Mouse (Mus musculus) liver, postnatal 0 days (tissue): ENCODE measurements around the gene Pdzd2. TPM values are rescaled to one million over a fixed set of nuclear protein-coding genes. Genes with fewer than 3 reads are reported as not detected.
A peak's percentile ranks its signal among the peaks of the same experiment; 100 is the strongest.

ENCODE experiments used
- ATAC-seq: fragments of 200-750 bp; cut with Nextera tagmentation; 2 replicates; pipeline ENCODE4 v1.8.0; 2017; ENCODE audit warnings: mild to moderate bottlenecking, moderate library complexity
- DNase-seq: peaks from one replicate; pipeline ENCODE4 v3.0.0-alpha.2; 2016
- H3K27ac ChIP-seq: fragments of 300-500 bp; sonication (generic); 2 replicates; pipeline ENCODE4 v1.5.1; 2014; ENCODE audit warnings: antibody characterized with exemption, moderate library complexity, mild to moderate bottlenecking, low read depth
- H3K27me3 ChIP-seq: fragments of 300-500 bp; sonication (generic); 2 replicates; pipeline ENCODE4 v1.6.1; 2014; ENCODE audit warnings: low read length, control low read depth, mixed read lengths; ENCODE audit not compliant: insufficient read depth
- H3K36me3 ChIP-seq: fragments of 300-500 bp; sonication (generic); replicated peaks from 2 replicates; pipeline ENCODE4 v1.6.1; 2014; ENCODE audit warnings: mild to moderate bottlenecking, control low read depth, low read length, moderate library complexity, mixed read lengths; ENCODE audit not compliant: insufficient read depth
- H3K4me1 ChIP-seq: fragments of 300-500 bp; sonication (generic); 2 replicates; pipeline ENCODE4 v1.6.1; 2014; ENCODE audit warnings: antibody characterized with exemption, mild to moderate bottlenecking, control low read depth; ENCODE audit not compliant: insufficient read depth
- H3K4me2 ChIP-seq: fragments of 300-500 bp; sonication (generic); 2 replicates; pipeline ENCODE4 v1.6.1; 2014; ENCODE audit warnings: low read depth, mild to moderate bottlenecking, low read length, moderate library complexity, mixed read lengths
- H3K4me3 ChIP-seq: fragments of 300-500 bp; sonication (generic); 2 replicates; pipeline ENCODE4 v1.5.1; 2014; ENCODE audit warnings: low read depth, low read length
- H3K9ac ChIP-seq: fragments of 300-500 bp; sonication (generic); replicated peaks from 2 replicates; pipeline ENCODE4 v1.6.1; 2014; ENCODE audit warnings: mild to moderate bottlenecking, moderate library complexity
- H3K9me3 ChIP-seq: fragments of 300-500 bp; sonication (generic); 2 replicates; pipeline ENCODE4 v1.6.1; 2016; ENCODE audit warnings: mild to moderate bottlenecking, control low read depth, low read length, mixed read lengths
- CTCF ChIP-seq: sonication (generic); IDR thresholded peaks from 2 replicates; pipeline ENCODE4 v1.5.1; 2016; ENCODE audit warnings: antibody characterized with exemption, low read depth
- EP300 ChIP-seq: IDR thresholded peaks from 2 replicates; pipeline ENCODE4 v1.6.1; 2016; ENCODE audit warnings: antibody characterized with exemption, low read depth, mild to moderate bottlenecking
- WGBS: fragments of 180-500 bp; shearing (Covaris S2); extraction: QIAGEN DNeasy Blood & Tissue Kit; methylation state at CpG from one replicate; pipeline ENCODE4 v1.1.7; 2014; ENCODE audit not compliant: insufficient replicate concordance; 5-methylcytosine and 5-hydroxymethylcytosine counted together
- polyA plus RNA-seq: library from polyadenylated mRNA; unstranded; fragments of >200 nt; fragmentation: Nextera tagmentation; extraction: Ambion mirVana; gene quantifications from 2 replicates; pipeline ENCODE4 v1.2.1, GENCODE M21; 2015

The Pdzd2 gene
- polyA plus RNA-seq, 1 experiment from 2014 or later: 1.3 TPM

DNA sequence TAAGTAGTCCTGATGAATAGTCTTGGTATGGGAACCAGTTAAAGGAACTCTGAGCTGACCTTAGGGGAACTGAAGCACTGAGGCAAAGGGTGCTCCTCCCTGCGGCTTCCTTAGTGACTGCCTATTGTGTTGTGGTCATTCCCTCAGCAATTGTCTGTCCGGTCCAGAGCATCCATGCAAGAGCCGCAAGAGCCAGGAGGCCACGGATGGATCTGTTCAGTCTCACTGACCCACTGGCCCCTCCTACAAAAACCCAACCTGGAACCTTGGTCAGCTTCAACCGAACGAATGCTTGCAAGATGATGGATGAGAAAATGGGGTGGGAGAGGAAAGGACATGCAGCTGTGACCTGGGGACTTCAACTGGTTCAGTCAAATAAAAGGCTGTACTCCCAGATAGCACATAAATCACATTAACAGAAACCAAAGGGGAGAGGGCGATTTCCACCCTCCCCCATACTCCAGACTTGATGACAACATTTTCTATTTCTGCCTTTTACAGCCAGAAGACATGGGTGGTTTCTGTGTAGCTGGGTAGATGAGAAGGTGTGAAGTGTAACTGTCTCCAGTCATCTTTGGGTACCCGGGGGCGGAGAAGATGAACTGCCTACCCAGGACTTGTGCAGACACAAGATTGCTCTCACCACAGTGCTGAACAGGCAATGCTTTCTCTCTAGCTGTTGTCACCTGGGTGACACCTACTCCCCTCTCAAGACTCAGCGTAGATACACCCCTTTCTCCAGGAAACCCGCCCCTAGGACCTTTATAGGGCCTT lies 181.9 kb downstream of the Pdzd2 start:
- H3K27ac ChIP-seq: no peak overlapping the region
- no peak overlapping the region for H3K9ac ChIP-seq
- H3K4me3 ChIP-seq: no peak overlapping the region
- H3K27me3 ChIP-seq: no peaks in the 10 kb centered on the region
- DNase-seq (no peak), ATAC-seq (no peak)
- no peaks in the 10 kb centered on the region for H3K36me3 ChIP-seq
- no peak overlapping the region for H3K4me2 ChIP-seq
- TF ChIP-seq EP300: no peak
- no peak for TF ChIP-seq CTCF
- no peaks in the 10 kb centered on the region for H3K4me1 ChIP-seq
- no peaks in the 10 kb centered on the region for H3K9me3 ChIP-seq
- 82% methylated on average over 11 of the region's 11 CpGs for WGBS

DNA sequence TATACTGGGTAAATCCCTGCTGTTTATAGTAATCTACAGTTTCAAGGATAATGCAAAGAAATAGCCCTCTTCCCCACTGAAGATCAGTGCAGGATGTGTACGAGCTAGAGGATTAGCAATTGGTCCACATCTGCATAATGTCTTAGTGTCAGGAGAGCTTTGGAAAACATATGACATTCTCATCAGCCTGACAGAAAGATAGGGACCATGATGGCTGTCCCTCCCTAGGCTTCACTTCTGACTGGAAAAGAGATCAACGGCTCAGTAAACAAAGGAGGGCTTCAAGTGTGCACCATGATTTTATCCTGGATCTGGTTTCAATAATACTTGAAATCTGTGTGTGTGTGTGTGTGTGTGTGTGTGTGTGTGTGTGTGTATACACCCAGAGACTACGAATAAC lies 186.5 kb downstream of the Pdzd2 start:
- H3K27me3 ChIP-seq: peaks cover 12% of the 10 kb centered on the region; the same call in 1 of the 2 replicates
- H3K27ac ChIP-seq: no peak overlapping the region
- H3K4me2 ChIP-seq: no peak overlapping the region
- no peaks in the 10 kb centered on the region for H3K9me3 ChIP-seq
- no peak overlapping the region for H3K9ac ChIP-seq
- DNase-seq (no peak), ATAC-seq (no peak)
- 78% methylated on average over 3 of the region's 3 CpGs for WGBS
- H3K4me1 ChIP-seq: peaks cover 4% of the 10 kb centered on the region; the same call in 1 of the 2 replicates
- H3K36me3 ChIP-seq: no peaks in the 10 kb centered on the region
- no peak overlapping the region for H3K4me3 ChIP-seq
- TF ChIP-seq EP300: no peak
- no peak for TF ChIP-seq CTCF

DNA sequence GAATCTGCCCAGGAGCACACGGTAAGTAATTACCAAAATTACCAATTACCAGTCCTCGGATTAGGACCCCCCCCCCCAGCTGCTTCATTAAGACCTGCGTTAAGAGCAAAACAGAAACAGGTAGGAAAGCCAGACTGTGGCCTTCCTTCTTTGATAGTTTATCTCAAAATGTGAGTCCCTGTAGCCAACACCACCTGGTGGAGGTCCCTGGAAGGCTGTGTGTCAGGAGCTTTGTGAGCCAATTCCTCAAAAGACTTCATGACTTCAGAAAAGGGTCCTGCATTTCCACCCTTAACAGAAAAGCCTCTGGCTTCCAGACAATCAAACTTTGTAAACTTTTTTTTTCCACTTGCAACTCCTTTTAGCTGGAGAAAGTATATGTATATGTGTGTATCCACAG lies 188.8 kb downstream of the Pdzd2 start:
- no peaks in the 10 kb centered on the region for H3K36me3 ChIP-seq
- peaks cover 4% of the 10 kb centered on the region; the same call in 1 of the 2 replicates for H3K4me1 ChIP-seq
- no peak overlapping the region for H3K27ac ChIP-seq
- TF ChIP-seq CTCF (peak; percentile 19; the same call in 1 of the 2 replicates), EP300 (no peak)
- WGBS: 46% methylated on average over 3 of the region's 3 CpGs
- H3K4me2 ChIP-seq: no peak overlapping the region
- no peak for DNase-seq
- H3K27me3 ChIP-seq: peaks cover 12% of the 10 kb centered on the region; the same call in 1 of the 2 replicates
- ATAC-seq: no peak
- H3K9me3 ChIP-seq: no peaks in the 10 kb centered on the region
- no peak overlapping the region for H3K4me3 ChIP-seq
- no peak overlapping the region for H3K9ac ChIP-seq

DNA sequence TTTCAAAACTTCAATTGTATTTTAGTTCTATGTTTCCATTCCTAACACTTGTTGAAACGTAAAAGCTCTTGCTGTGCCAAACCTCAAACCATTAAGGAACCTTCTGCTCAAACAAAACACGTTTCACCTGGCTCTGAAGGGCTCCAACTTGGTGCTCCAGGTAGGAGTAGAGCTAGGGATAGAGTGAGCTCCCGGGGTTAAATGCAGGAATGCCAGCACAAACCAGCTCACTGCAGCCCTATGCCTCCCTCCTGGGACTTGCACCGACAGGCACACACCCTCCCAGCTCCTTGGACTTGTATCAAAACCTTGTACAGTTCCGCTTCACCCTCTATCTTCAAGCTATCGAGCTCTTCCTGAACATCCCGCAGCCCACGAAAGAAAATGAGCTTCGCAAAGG lies 189.3 kb downstream of the Pdzd2 start:
- H3K27ac ChIP-seq: no peak overlapping the region
- no peaks in the 10 kb centered on the region for H3K36me3 ChIP-seq

GRCm38 (mm10) chr15:12549919-12550305 lies 189.8 kb downstream of the Pdzd2 start:
- DNase-seq: peak; percentile 23
- H3K9me3 ChIP-seq: no peaks in the 10 kb centered on the region
- H3K27me3 ChIP-seq: peaks cover 12% of the 10 kb centered on the region; the same call in 1 of the 2 replicates
- H3K27ac ChIP-seq: no peak overlapping the region
- H3K9ac ChIP-seq: peak overlapping the region; percentile 59; the same call in 1 of the 2 replicates
- H3K4me1 ChIP-seq: peaks cover 4% of the 10 kb centered on the region; the same call in 1 of the 2 replicates
- TF ChIP-seq EP300 (no peak), CTCF (no peak)
- H3K4me3 ChIP-seq: peak overlapping the region; percentile 53
- WGBS: 5% methylated on average over 13 of the region's 13 CpGs
- no peaks in the 10 kb centered on the region for H3K36me3 ChIP-seq
- no peak for ATAC-seq
- H3K4me2 ChIP-seq: peak overlapping the region; percentile 87

More for the DNA sequence above, 189.3 kb downstream of the Pdzd2 start:
- Histone ChIP-seq H3K4me2 (peak overlapping the region; percentile 87; the same call in 1 of the 2 replicates), H3K9me3 (no peaks in the 10 kb centered on the region), H3K4me3 (no peak overlapping the region), H3K9ac (no peak overlapping the region), H3K27me3 (peaks cover 12% of the 10 kb centered on the region; the same call in 1 of the 2 replicates), H3K4me1 (peaks cover 4% of the 10 kb centered on the region; the same call in 1 of the 2 replicates)
- no peak for TF ChIP-seq EP300
- no peak for TF ChIP-seq CTCF
- 48% methylated on average over 9 of the region's 9 CpGs for WGBS
- DNase-seq (no peak), ATAC-seq (no peak)

DNA sequence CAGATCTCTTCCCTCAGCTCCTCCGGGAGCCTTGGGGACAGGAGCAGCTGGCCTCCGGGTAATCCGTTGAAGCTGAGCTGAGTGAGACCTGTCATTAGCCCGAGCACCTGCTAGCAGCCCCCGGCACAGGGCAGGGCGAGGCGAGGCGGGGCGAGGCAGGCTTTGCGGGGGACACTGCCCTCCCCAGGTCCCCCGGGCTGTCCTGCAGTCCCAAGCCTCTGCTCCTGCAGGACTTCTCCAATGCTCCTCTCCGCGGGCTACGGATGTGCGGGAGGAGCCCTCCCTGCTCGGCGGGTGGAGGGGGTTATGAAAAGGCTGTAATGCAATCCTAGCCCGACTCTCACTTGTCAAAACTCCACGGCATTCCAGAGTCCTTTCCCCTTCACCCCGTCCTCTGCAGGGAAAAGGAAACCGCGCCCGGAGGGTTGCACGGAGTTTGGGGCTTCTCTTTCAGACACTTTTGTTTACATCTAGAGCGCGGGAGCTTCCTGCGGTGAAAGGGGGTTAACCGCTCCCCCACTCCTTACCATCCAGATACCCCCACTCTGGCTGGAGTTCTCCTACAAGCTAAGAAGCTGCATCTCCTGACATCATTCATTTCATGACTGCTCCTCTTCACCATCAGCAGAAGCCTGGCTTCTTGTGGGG lies 190.3 kb downstream of the Pdzd2 start:
- peaks cover 4% of the 10 kb centered on the region; the same call in 1 of the 2 replicates for H3K4me1 ChIP-seq
- peak overlapping the region; percentile 87 for H3K4me2 ChIP-seq
- TF ChIP-seq CTCF (no peak), EP300 (no peak)
- whole genome bisulfite sequencing: under 1% methylated on average over 27 of the region's 28 CpGs
- ATAC-seq (no peak), DNase-seq (peak; percentile 19)
- no peak overlapping the region for H3K27ac ChIP-seq
- H3K9ac ChIP-seq: peak overlapping the region; percentile 59; the same call in 1 of the 2 replicates
- H3K36me3 ChIP-seq: no peaks in the 10 kb centered on the region
- H3K4me3 ChIP-seq: peak overlapping the region; percentile 53
- H3K9me3 ChIP-seq: no peaks in the 10 kb centered on the region
- peaks cover 12% of the 10 kb centered on the region; the same call in 1 of the 2 replicates for H3K27me3 ChIP-seq
